Mouse (Mus musculus): ENCODE data around the gene Rbl2.

DNA sequence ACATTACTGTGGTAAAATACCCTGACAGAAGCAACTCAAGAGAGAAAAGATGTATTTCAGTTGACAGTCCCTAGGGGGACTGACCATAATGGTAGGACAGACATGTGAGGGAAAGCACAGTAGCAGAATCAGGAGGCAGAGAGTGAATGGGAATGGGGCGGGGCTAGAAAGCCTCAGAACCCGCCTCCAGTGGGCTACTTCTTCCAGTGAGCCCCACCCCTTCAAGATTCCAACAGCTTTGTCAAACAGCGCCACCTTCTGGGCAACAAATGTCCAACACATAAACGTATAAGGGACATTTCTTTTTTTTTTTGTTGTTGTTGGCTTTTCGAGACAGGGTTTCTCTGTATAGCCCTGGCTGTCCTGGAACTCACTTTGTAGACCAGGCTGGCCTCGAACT lies 84.7 kb downstream of the Rbl2 start:
- TF ChIP-seq CTCF (conservative IDR thresholded peaks at IDR 0.05; ENCODE audit: low read length) (peak; percentile 34; the same call in 1 of the 2 replicates), POU5F1 (IDR thresholded peaks at IDR 0.05; ENCODE audit: borderline replicate concordance, low read length) (no peak), NANOG (IDR thresholded peaks at IDR 0.05; ENCODE audit: borderline replicate concordance, low read length) (no peak)

All from E14TG2a.4 (cell line).